Mouse (Mus musculus) kidney, adult 2 months (tissue): ENCODE results near the gene Lmx1a. TPM values are rescaled to one million over a fixed set of nuclear protein-coding genes. Genes with fewer than 3 reads are reported as not detected.

Source experiments
- DNase-seq: peaks from one replicate; pipeline ENCODE4 v3.0.0; 2021
- H3K27ac ChIP-seq: fragments of 200-500 bp; 2 replicates; pipeline ENCODE4 v1.5.1; 2012; ENCODE audit warnings: low read depth, low read length, control low read depth, inconsistent platforms; ENCODE audit not compliant: insufficient read depth
- H3K27me3 ChIP-seq: fragments of 200-500 bp; replicated peaks from 2 replicates; pipeline ENCODE4 v1.6.1; 2012; ENCODE audit warnings: mild to moderate bottlenecking, moderate library complexity, low read length, inconsistent platforms; ENCODE audit not compliant: control insufficient read depth, insufficient read depth
- H3K36me3 ChIP-seq: fragments of 200-500 bp; 2 replicates; pipeline ENCODE4 v1.6.1; 2012; ENCODE audit warnings: mild to moderate bottlenecking, moderate library complexity, low read length, inconsistent platforms; ENCODE audit not compliant: control insufficient read depth, insufficient read depth
- H3K4me1 ChIP-seq: fragments of 200-500 bp; 2 replicates; pipeline ENCODE4 v1.6.1; 2011; ENCODE audit warnings: low read length; ENCODE audit not compliant: control insufficient read depth, insufficient read depth
- H3K4me3 ChIP-seq: fragments of 200-500 bp; 2 replicates; pipeline ENCODE4 v1.5.1; 2011; ENCODE audit warnings: mild to moderate bottlenecking, low read depth, low read length, control low read depth; ENCODE audit not compliant: insufficient read depth
- CTCF ChIP-seq: fragments of 200-500 bp; conservative IDR thresholded peaks from 2 replicates; pipeline ENCODE4 v1.5.1; 2011; ENCODE audit warnings: low read depth, mild to moderate bottlenecking, control low read depth, low read length, moderate library complexity, mixed read lengths; ENCODE audit not compliant: insufficient read depth, insufficient read length
- POLR2A ChIP-seq: fragments of 200-500 bp; IDR thresholded peaks from one replicate; pipeline ENCODE4 v1.6.1; 2011; ENCODE audit warnings: low read depth, low read length, control low read depth
- WGBS: fragments of 180-500 bp; shearing (Covaris S2); methylation state at CpG from one replicate; pipeline ENCODE4 v1.1.7; 2018; 5-methylcytosine and 5-hydroxymethylcytosine counted together
- polyA plus RNA-seq: library from polyadenylated mRNA; depleted of rRNA; stranded (reverse); fragments of >200 nt; gene quantifications from 2 replicates; pipeline ENCODE4 v1.2.3, GENCODE M21; 2012

Lmx1a gene
- polyA plus RNA-seq, 1 experiment: 0.02 TPM

DNA sequence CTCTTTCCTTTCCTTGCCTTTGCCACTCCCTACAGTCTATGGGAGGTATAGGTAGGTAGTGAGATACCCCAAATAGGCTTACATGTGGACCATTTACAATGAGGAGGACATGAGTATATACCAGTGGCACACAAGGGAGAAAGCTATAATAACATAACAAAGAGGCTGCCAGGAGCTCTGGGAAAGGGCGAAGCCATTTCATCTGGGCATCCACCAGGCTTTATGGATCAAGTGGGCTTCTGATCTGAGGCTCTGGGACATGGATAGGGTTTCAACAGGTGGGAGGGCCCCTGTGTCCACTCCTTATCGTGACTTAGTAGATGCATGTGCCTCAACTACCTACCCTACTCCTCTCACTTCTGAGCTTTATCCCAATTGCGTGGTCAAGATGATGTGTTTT lies 142.6 kb downstream of the Lmx1a start:
- Histone ChIP-seq H3K4me3 (no peak overlapping the region), H3K27me3 (no peaks in the 10 kb centered on the region), H3K4me1 (no peaks in the 10 kb centered on the region), H3K36me3 (no peaks in the 10 kb centered on the region), H3K27ac (no peak overlapping the region)
- 89% methylated on average over 3 of the region's 3 CpGs for WGBS
- TF ChIP-seq CTCF (no peak), POLR2A (no peak)
- DNase-seq: no peak

DNA sequence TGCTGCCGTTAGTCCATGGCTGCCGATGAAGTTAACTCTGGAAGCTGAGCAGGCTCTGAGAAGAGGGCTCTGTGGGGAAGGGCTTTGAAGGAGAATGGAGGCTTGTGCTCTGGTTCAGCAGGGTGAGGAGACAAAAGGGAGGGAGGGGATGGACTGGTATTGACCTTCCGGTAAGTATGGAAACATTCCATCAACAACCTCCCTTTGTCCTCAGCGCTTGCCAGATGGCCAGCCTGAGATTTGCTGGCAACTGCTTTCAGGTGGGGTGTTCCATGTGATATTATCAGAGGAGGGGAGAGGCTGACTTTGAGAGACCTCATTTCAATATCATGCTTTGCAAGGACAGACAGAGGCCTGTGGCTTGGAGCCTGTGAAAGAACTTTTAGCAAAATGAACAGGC lies 165.8 kb downstream of the Lmx1a start:
- H3K27ac ChIP-seq: no peak overlapping the region
- TF ChIP-seq CTCF (no peak), POLR2A (no peak)
- H3K4me3 ChIP-seq: no peak overlapping the region
- no peaks in the 10 kb centered on the region for H3K4me1 ChIP-seq
- DNase-seq: no peak
- H3K27me3 ChIP-seq: no peaks in the 10 kb centered on the region
- WGBS: 73% methylated on average over 4 of the region's 4 CpGs
- H3K36me3 ChIP-seq: no peaks in the 10 kb centered on the region

DNA sequence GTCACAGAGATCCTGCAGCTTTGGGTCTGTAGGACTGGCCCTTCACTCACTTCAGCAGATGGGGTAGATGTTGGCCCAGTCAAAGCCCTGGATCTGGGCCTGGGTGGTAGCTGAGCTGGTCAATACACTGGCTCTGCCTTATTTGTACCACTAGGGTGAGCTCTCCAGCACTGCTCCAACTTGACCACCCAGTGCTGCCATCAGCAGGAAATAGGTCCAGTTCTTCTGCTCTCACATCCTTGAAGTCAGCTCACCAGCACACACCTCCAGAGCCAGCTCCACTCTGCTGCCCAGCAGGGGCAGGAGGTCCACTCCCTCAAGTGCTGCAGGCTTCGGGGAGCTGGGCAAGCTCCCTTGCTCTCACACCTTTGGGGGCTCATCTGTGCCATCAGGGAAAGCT lies 183.0 kb downstream of the Lmx1a start:
- WGBS: 56% methylated on average over 1 of the region's 1 CpGs
- no peaks in the 10 kb centered on the region for H3K4me1 ChIP-seq
- TF ChIP-seq POLR2A (no peak), CTCF (no peak)
- DNase-seq: no peak
- no peaks in the 10 kb centered on the region; the same call in 1 of the 2 replicates for H3K27me3 ChIP-seq
- H3K36me3 ChIP-seq: no peaks in the 10 kb centered on the region
- H3K27ac ChIP-seq: no peak overlapping the region
- H3K4me3 ChIP-seq: no peak overlapping the region

DNA sequence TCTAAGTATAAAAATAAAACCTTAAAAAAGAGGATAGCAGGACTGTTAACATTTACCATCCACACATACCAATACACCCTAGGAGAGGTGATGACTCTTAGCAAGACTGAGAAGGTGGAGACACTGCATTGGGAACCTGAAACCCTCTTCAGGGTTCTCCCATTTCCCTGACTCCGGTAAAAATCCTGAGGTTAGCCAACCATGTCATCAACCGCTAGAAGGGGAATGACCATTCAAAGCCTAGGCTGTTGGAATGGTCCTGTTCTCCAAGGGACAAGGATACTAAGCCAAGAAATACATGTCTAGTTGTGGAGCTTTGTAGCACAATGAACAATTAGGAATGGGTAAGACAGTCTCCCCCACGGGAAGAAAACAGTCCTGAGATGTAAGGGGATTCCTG lies 185.1 kb downstream of the Lmx1a start:
- Histone ChIP-seq H3K27ac (no peak overlapping the region), H3K4me1 (no peaks in the 10 kb centered on the region), H3K27me3 (no peaks in the 10 kb centered on the region; the same call in 1 of the 2 replicates), H3K4me3 (no peak overlapping the region), H3K36me3 (no peaks in the 10 kb centered on the region)
- 17% methylated on average over 3 of the region's 3 CpGs for WGBS
- DNase-seq: no peak
- TF ChIP-seq CTCF (no peak), POLR2A (no peak)

DNA sequence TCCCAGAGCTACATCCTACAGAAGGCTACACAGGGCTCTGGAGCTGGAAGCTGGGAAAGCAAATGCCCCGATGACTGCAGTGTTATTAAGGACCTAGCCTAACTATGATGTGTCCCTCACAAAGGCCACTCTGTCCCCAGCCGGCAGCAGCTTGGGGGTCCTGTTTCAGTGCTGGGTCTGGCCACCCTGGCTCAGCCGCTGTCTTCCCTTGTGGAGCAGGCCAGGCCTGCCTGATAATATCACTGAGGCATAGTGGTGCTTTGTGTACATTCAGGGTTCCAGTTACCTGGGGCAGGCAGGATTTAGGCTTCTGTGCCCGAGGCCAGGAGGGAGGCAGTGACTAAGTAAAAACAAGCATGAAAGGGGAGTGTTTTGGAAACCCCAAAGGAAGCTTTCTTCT lies 188.9 kb downstream of the Lmx1a start:
- H3K27ac ChIP-seq: no peak overlapping the region
- no peak overlapping the region for H3K4me3 ChIP-seq
- no peak for TF ChIP-seq POLR2A
- no peak for TF ChIP-seq CTCF
- H3K4me1 ChIP-seq: no peaks in the 10 kb centered on the region
- H3K36me3 ChIP-seq: no peaks in the 10 kb centered on the region
- no peak for DNase-seq
- WGBS: 64% methylated on average over 4 of the region's 4 CpGs
- no peaks in the 10 kb centered on the region; the same call in 1 of the 2 replicates for H3K27me3 ChIP-seq

DNA sequence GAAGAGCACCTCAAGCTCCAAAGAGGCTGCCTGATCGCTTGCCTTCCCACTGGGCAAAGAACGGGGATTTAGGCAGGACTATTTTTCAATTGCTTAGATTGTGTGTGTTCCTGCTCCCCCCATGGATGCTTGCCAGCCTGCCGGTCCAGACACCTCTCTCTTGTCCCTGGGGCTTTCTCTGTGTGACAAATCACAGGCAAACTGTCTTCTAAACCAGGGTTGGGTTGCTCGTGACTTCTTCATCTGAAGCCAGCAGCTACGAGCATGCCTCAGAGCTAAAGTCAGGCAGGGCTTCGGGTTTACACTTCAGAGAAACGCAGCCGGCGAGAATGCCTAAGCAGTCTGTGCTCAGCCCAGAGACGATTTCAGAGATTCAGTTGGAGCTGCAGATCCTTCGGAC lies 189.3 kb downstream of the Lmx1a start:
- no peak for DNase-seq
- H3K4me1 ChIP-seq: no peaks in the 10 kb centered on the region
- WGBS: 80% methylated on average over 11 of the region's 11 CpGs
- no peak overlapping the region for H3K27ac ChIP-seq
- H3K4me3 ChIP-seq: no peak overlapping the region
- TF ChIP-seq POLR2A: no peak
- no peaks in the 10 kb centered on the region; the same call in 1 of the 2 replicates for H3K27me3 ChIP-seq
- H3K36me3 ChIP-seq: no peaks in the 10 kb centered on the region

DNA sequence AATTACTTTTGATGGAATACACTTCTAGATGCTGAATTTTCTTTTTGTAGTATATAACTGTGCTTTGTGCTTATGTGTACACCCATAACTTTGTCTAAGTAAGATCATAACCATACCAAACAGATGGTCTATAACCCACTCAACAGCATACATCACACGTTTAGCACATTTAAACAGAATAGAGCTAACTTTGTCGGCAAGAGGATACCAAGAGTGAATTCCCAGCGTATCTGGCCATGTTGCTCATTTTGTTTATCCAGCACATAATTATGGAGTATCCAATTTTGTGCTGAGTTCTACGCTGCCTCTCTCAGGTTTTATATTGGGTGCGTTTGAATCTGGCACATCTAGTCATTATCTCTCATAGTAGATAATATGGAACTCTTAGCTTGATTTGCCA lies 196.7 kb downstream of the Lmx1a start:
- Histone ChIP-seq H3K36me3 (no peaks in the 10 kb centered on the region), H3K27ac (no peak overlapping the region), H3K27me3 (no peaks in the 10 kb centered on the region; the same call in 1 of the 2 replicates), H3K4me1 (no peaks in the 10 kb centered on the region), H3K4me3 (no peak overlapping the region)
- TF ChIP-seq CTCF: no peak
- no peak for TF ChIP-seq POLR2A
- 95% methylated on average over 5 of the region's 5 CpGs for WGBS
- DNase-seq: no peak

DNA sequence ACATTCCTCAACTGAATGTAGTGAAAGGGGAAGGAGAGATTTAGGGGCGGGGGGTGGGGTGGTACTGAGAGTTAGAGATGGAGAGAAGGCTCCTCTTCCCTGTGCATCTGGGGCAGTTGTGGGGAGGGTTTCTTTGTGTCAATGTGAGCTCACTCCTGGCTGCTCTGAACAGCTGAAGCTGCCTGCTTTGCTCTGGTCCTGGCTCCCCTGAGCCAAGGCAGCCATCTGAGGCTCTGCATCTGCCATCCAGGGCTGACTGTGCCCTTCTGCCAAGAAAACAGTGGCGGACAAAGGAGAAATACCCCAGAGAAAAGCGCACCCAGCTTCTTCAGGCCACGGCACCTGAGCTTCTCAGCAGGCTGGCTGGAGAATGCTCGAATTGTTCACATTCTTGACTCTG lies 199.1 kb downstream of the Lmx1a start:
- Histone ChIP-seq H3K36me3 (no peaks in the 10 kb centered on the region), H3K4me1 (no peaks in the 10 kb centered on the region), H3K27me3 (no peaks in the 10 kb centered on the region), H3K4me3 (no peak overlapping the region), H3K27ac (no peak overlapping the region)
- no peak for TF ChIP-seq CTCF
- TF ChIP-seq POLR2A: no peak
- 78% methylated on average over 5 of the region's 5 CpGs for WGBS
- DNase-seq: no peak
